Mouse (Mus musculus): ENCODE measurements around the gene Pcnx4. TPM values are rescaled to one million over a fixed set of nuclear protein-coding genes. Genes with fewer than 3 reads are reported as not detected.

Gene Pcnx4
- polyA plus RNA-seq (2015; fragmentation: Nextera tagmentation; extraction: Ambion mirVana), result 18.6 and 19.0 TPM in 2 replicates

GRCm38 (mm10) chr12:72536021-72536597 is at the start of gene Pcnx4:
TSS of gene Pcnx4 (plus strand) at chr12:72536383.
- H3K27me3 ChIP-seq, result no peaks in the 10 kb centered on the region
- H3K27ac ChIP-seq, result peak within 1 kb of the TSS; percentile 59; the same call in 1 of the 2 replicates
- H3K9me3 ChIP-seq, result no peaks in the 10 kb centered on the region
- H3K36me3 ChIP-seq, result no peaks in the 10 kb centered on the region
- peak within 1 kb of the TSS; percentile 82 for H3K9ac ChIP-seq (replicated peaks)
- peak; percentile 99 for ATAC-seq
- H3K4me3 ChIP-seq (replicated peaks), result peak within 1 kb of the TSS; percentile 72
- under 1% methylated on average over 45 of the region's 45 CpGs for WGBS
- peaks cover 14% of the 10 kb centered on the region for H3K4me1 ChIP-seq (replicated peaks)
- peak within 1 kb of the TSS; percentile 67 for H3K4me2 ChIP-seq (replicated peaks)

GRCm38 (mm10) chr12:72487498-72487897 is 48.7 kb upstream of the Pcnx4 start:
- peaks cover 3% of the 10 kb centered on the region; the same call in 1 of the 2 replicates for H3K4me1 ChIP-seq (replicated peaks)
- H3K36me3 ChIP-seq, result no peaks in the 10 kb centered on the region
- H3K27me3 ChIP-seq, result no peaks in the 10 kb centered on the region
- no peak for ATAC-seq
- H3K4me2 ChIP-seq (replicated peaks), result no peak overlapping the region
- no peaks in the 10 kb centered on the region for H3K9me3 ChIP-seq
- H3K9ac ChIP-seq (replicated peaks), result no peak overlapping the region
- H3K27ac ChIP-seq, result no peak overlapping the region
- H3K4me3 ChIP-seq (replicated peaks), result no peak overlapping the region
- 88% methylated on average over 3 of the region's 3 CpGs for WGBS

GRCm38 (mm10) chr12:72489995-72490394 is 46.2 kb upstream of the Pcnx4 start:
- Histone ChIP-seq H3K4me1 (replicated peaks) (no peaks in the 10 kb centered on the region), H3K4me2 (replicated peaks) (no peak overlapping the region), H3K27me3 (no peaks in the 10 kb centered on the region), H3K36me3 (no peaks in the 10 kb centered on the region), H3K4me3 (replicated peaks) (no peak overlapping the region), H3K9me3 (no peaks in the 10 kb centered on the region), H3K27ac (no peak overlapping the region), H3K9ac (replicated peaks) (no peak overlapping the region)
- 96% methylated on average over 3 of the region's 3 CpGs for WGBS
- ATAC-seq, result no peak

- H3K27ac ChIP-seq, result no peak overlapping the region
- no peaks in the 10 kb centered on the region for H3K9me3 ChIP-seq
- no peak for ATAC-seq
- H3K36me3 ChIP-seq, result no peaks in the 10 kb centered on the region
- no peaks in the 10 kb centered on the region for H3K4me1 ChIP-seq (replicated peaks)
- no peak overlapping the region for H3K4me2 ChIP-seq (replicated peaks)
- H3K27me3 ChIP-seq, result no peaks in the 10 kb centered on the region
- no peak overlapping the region for H3K9ac ChIP-seq (replicated peaks)
- 77% methylated on average over 3 of the region's 3 CpGs for WGBS
- H3K4me3 ChIP-seq (replicated peaks), result no peak overlapping the region
Measured at GRCm38 (mm10) chr12:72491063-72491719, 45.0 kb upstream of the Pcnx4 start.

- no peaks in the 10 kb centered on the region for H3K27me3 ChIP-seq
- peak; percentile 34; the same call in 1 of the 2 replicates for ATAC-seq
- H3K4me1 ChIP-seq (replicated peaks), result peaks cover 3% of the 10 kb centered on the region; the same call in 1 of the 2 replicates
- WGBS, result 53% methylated on average over 12 of the region's 12 CpGs
- no peak overlapping the region for H3K27ac ChIP-seq
- H3K4me3 ChIP-seq (replicated peaks), result no peak overlapping the region
- H3K4me2 ChIP-seq (replicated peaks), result no peak overlapping the region
- H3K36me3 ChIP-seq, result no peaks in the 10 kb centered on the region
- no peak overlapping the region for H3K9ac ChIP-seq (replicated peaks)
- H3K9me3 ChIP-seq, result no peaks in the 10 kb centered on the region
Measured at GRCm38 (mm10) chr12:72496866-72497600, 39.1 kb upstream of the Pcnx4 start.

- Histone ChIP-seq H3K36me3 (no peaks in the 10 kb centered on the region), H3K4me3 (replicated peaks) (no peak overlapping the region), H3K9me3 (no peaks in the 10 kb centered on the region), H3K4me1 (replicated peaks) (no peaks in the 10 kb centered on the region), H3K27ac (no peak overlapping the region), H3K9ac (replicated peaks) (no peak overlapping the region), H3K4me2 (replicated peaks) (no peak overlapping the region), H3K27me3 (no peaks in the 10 kb centered on the region)
- 78% methylated on average over 7 of the region's 7 CpGs for WGBS
- no peak for ATAC-seq
Measured at GRCm38 (mm10) chr12:72509606-72510005, 26.6 kb upstream of the Pcnx4 start.

GRCm38 (mm10) chr12:72515446-72515845 is 20.7 kb upstream of the Pcnx4 start:
- no peaks in the 10 kb centered on the region for H3K27me3 ChIP-seq
- WGBS, result 61% methylated on average over 3 of the region's 3 CpGs
- H3K36me3 ChIP-seq, result no peaks in the 10 kb centered on the region
- H3K4me3 ChIP-seq (replicated peaks), result no peak overlapping the region
- ATAC-seq, result no peak
- no peaks in the 10 kb centered on the region for H3K9me3 ChIP-seq
- 0 out of 2 replicates have a peak, but pooled peaks cover 4% of the 10 kb centered on the region for H3K4me1 ChIP-seq (replicated peaks)
- H3K4me2 ChIP-seq (replicated peaks), result no peak overlapping the region
- H3K9ac ChIP-seq (replicated peaks), result no peak overlapping the region
- H3K27ac ChIP-seq, result no peak overlapping the region

GRCm38 (mm10) chr12:72518114-72518728 is 18.0 kb upstream of the Pcnx4 start:
- no peak overlapping the region for H3K27ac ChIP-seq
- WGBS, result 38% methylated on average over 12 of the region's 12 CpGs
- no peak overlapping the region for H3K4me3 ChIP-seq (replicated peaks)

GRCm38 (mm10) chr12:72519352-72519751 is 16.8 kb upstream of the Pcnx4 start:
- no peaks in the 10 kb centered on the region for H3K9me3 ChIP-seq
- H3K4me1 ChIP-seq (replicated peaks), result 0 out of 2 replicates have a peak, but pooled peaks cover 4% of the 10 kb centered on the region
- H3K4me2 ChIP-seq (replicated peaks), result no peak overlapping the region
- 44% methylated on average over 9 of the region's 9 CpGs for WGBS
- no peak overlapping the region for H3K9ac ChIP-seq (replicated peaks)
- no peaks in the 10 kb centered on the region for H3K27me3 ChIP-seq
- H3K27ac ChIP-seq, result no peak overlapping the region
- no peak overlapping the region for H3K4me3 ChIP-seq (replicated peaks)
- 0 out of 2 replicates have a peak, but pooled peaks have one; percentile 40 for ATAC-seq
- no peaks in the 10 kb centered on the region for H3K36me3 ChIP-seq

More at GRCm38 (mm10) chr12:72518114-72518728, 18.0 kb upstream of the Pcnx4 start:
- H3K36me3 ChIP-seq, result no peaks in the 10 kb centered on the region
- no peak overlapping the region for H3K9ac ChIP-seq (replicated peaks)
- H3K4me1 ChIP-seq (replicated peaks), result 0 out of 2 replicates have a peak, but pooled peaks cover 4% of the 10 kb centered on the region
- no peaks in the 10 kb centered on the region for H3K27me3 ChIP-seq
- H3K4me2 ChIP-seq (replicated peaks), result peak overlapping the region; percentile 17; the same call in 1 of the 2 replicates
- ATAC-seq, result peak; percentile 20; the same call in 1 of the 2 replicates
- H3K9me3 ChIP-seq, result no peaks in the 10 kb centered on the region

GRCm38 (mm10) chr12:72519855-72520254 is 16.3 kb upstream of the Pcnx4 start:
- H3K4me3 ChIP-seq (replicated peaks), result no peak overlapping the region
- 0 out of 2 replicates have a peak, but pooled peaks cover 4% of the 10 kb centered on the region for H3K4me1 ChIP-seq (replicated peaks)
- H3K9me3 ChIP-seq, result no peaks in the 10 kb centered on the region
- 84% methylated on average over 5 of the region's 5 CpGs for WGBS
- no peaks in the 10 kb centered on the region for H3K36me3 ChIP-seq
- no peak for ATAC-seq
- H3K27me3 ChIP-seq, result no peaks in the 10 kb centered on the region
- H3K4me2 ChIP-seq (replicated peaks), result no peak overlapping the region
- no peak overlapping the region for H3K9ac ChIP-seq (replicated peaks)
- no peak overlapping the region for H3K27ac ChIP-seq

- ATAC-seq, result no peak
- Histone ChIP-seq H3K4me2 (replicated peaks) (no peak overlapping the region), H3K4me3 (replicated peaks) (no peak overlapping the region), H3K27ac (no peak overlapping the region), H3K36me3 (no peaks in the 10 kb centered on the region), H3K4me1 (replicated peaks) (0 out of 2 replicates have a peak, but pooled peaks cover 4% of the 10 kb centered on the region), H3K9me3 (no peaks in the 10 kb centered on the region), H3K9ac (replicated peaks) (no peak overlapping the region), H3K27me3 (no peaks in the 10 kb centered on the region)
- 3% methylated on average over 2 of the region's 2 CpGs for WGBS
Measured at GRCm38 (mm10) chr12:72520645-72521044, 15.5 kb upstream of the Pcnx4 start.
